Mouse (Mus musculus) heart, embryonic 16.5 days (tissue): ENCODE measurements around the gene Serpina16. TPM values are rescaled to one million over a fixed set of nuclear protein-coding genes. Genes with fewer than 3 reads are reported as not detected.
"Not testable (repeated sequence)": the region's sequence is repeated elsewhere in the genome, so short reads cannot be mapped to it uniquely, and the experiment has no call there.

ENCODE experiments used
- ATAC-seq: fragments of 200-750 bp; cut with Nextera tagmentation; replicated peaks from 2 replicates; pipeline ENCODE4 v1.8.0; 2017; ENCODE audit warnings: moderate number of reproducible peaks; ENCODE audit not compliant: insufficient read depth, low FRiP score; ENCODE audit errors: extremely low read depth
- H3K27ac ChIP-seq: fragments of 300-500 bp; sonication (generic); 2 replicates; pipeline ENCODE4 v1.5.1; 2014; ENCODE audit warnings: mild to moderate bottlenecking, low read length, control low read depth, moderate library complexity
- H3K27me3 ChIP-seq: fragments of 300-500 bp; sonication (generic); 2 replicates; pipeline ENCODE4 v1.6.1; 2014; ENCODE audit warnings: low read length, mixed read lengths; ENCODE audit not compliant: control insufficient read depth, insufficient read depth
- H3K36me3 ChIP-seq: fragments of 300-500 bp; sonication (generic); 2 replicates; pipeline ENCODE4 v1.6.1; 2014; ENCODE audit not compliant: control insufficient read depth, insufficient read depth
- H3K4me1 ChIP-seq: fragments of 300-500 bp; sonication (generic); 2 replicates; pipeline ENCODE4 v1.6.1; 2014; ENCODE audit warnings: low read length, mixed read lengths; ENCODE audit not compliant: control insufficient read depth, insufficient read depth
- H3K4me2 ChIP-seq: fragments of 300-500 bp; sonication (generic); 2 replicates; pipeline ENCODE4 v1.6.1; 2014; ENCODE audit warnings: low read depth, mild to moderate bottlenecking, control low read depth, low read length
- H3K4me3 ChIP-seq: fragments of 300-500 bp; sonication (generic); 2 replicates; pipeline ENCODE4 v1.5.1; 2014; ENCODE audit warnings: mild to moderate bottlenecking, control low read depth, low read length
- H3K9ac ChIP-seq: fragments of 300-500 bp; sonication (generic); 2 replicates; pipeline ENCODE4 v1.6.1; 2014; ENCODE audit warnings: low read length, control low read depth
- H3K9me3 ChIP-seq: fragments of 300-500 bp; sonication (generic); replicated peaks from 2 replicates; pipeline ENCODE4 v1.6.1; 2016; ENCODE audit warnings: low read length; ENCODE audit not compliant: control insufficient read depth
- whole genome bisulfite sequencing: fragments of 180-500 bp; shearing (Covaris S2); extraction: QIAGEN DNeasy Blood & Tissue Kit; methylation state at CpG from one replicate; pipeline ENCODE4 v1.1.7; 2014; 5-methylcytosine and 5-hydroxymethylcytosine counted together
- polyA plus RNA-seq: library from polyadenylated mRNA; unstranded; fragments of >200 nt; fragmentation: Nextera tagmentation; extraction: Ambion mirVana; gene quantifications from 2 replicates; pipeline ENCODE4 v1.2.1, GENCODE M21; 2015

The Serpina16 gene
- polyA plus RNA-seq, 1 experiment from 2014 or later: not detected

DNA sequence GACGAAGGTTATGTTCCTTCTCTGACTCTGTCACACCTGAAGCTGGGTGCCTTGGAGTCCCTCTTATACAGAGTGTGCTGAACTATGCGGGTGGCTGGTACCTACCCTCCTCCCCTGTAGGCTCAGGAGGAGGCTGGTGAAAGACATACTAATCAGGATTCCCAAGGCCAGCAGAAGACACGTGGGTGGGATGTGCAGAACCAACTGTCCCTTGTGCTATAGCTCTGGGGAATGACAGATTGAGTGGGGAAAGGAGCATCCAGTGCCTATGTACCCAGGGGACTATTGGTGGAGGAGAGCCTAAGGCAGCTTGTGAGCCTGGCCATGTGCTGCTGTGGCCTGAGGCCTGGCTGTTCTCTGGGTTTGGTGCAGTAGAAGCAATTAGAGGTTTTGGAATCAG, 10.1 kb upstream of the Serpina16 start:
- no peak for ATAC-seq
- no peaks in the 10 kb centered on the region for H3K36me3 ChIP-seq
- no peaks in the 10 kb centered on the region for H3K27me3 ChIP-seq
- H3K4me3 ChIP-seq: no peak overlapping the region
- no peaks in the 10 kb centered on the region for H3K4me1 ChIP-seq
- no peaks in the 10 kb centered on the region for H3K9me3 ChIP-seq
- H3K4me2 ChIP-seq: no peak overlapping the region
- no peak overlapping the region for H3K9ac ChIP-seq
- WGBS: 72% methylated on average over 3 of the region's 3 CpGs
- no peak overlapping the region for H3K27ac ChIP-seq

DNA sequence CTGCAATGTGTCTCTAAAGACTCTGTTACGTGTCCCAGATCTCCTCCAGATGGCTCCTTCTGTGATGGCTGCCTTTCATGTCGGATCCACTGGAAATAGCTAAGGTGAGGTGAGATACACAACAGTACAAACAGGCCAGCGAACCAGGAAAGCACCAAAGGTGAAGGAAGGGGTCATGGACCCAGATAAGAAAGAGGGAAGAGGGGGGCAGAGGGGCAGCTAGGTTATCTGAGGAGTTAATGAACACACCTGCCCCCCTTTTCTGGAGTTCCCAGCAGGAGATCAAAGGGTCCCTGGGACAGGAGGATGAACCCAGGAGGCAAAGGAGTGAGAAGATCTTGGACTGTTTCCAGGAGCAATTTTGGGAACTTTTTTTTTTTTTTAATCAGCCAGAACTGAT, 9.4 kb upstream of the Serpina16 start:
- Histone ChIP-seq H3K4me3 (no peak overlapping the region), H3K36me3 (no peaks in the 10 kb centered on the region), H3K4me1 (no peaks in the 10 kb centered on the region), H3K27ac (no peak overlapping the region), H3K4me2 (no peak overlapping the region), H3K9me3 (no peaks in the 10 kb centered on the region), H3K9ac (no peak overlapping the region), H3K27me3 (no peaks in the 10 kb centered on the region)
- WGBS: 48% methylated on average over 3 of the region's 3 CpGs
- no peak for ATAC-seq

DNA sequence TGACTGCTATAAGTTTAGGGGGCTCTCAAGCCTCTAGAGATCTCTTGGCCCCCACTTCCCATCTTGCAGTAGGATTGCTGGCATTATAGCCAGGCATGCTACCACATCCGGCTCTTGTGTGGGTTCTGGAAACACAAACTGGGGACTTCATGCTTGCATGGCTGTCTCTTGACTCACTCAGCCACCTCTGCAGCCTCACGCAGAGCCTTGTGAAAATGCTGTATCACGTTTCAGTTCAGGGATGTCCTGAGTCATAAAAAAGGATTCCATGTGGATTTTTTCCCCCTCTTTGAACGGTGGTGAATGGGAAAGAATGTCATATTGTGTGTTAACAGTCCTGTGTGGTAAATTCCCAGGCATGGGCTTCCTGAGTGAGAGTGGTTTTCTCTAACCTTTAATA, 7.8 kb upstream of the Serpina16 start:
- Histone ChIP-seq H3K9ac (no peak overlapping the region), H3K27me3 (no peaks in the 10 kb centered on the region), H3K36me3 (no peaks in the 10 kb centered on the region), H3K27ac (no peak overlapping the region), H3K9me3 (no peaks in the 10 kb centered on the region), H3K4me1 (no peaks in the 10 kb centered on the region), H3K4me2 (no peak overlapping the region), H3K4me3 (no peak overlapping the region)
- no peak for ATAC-seq
- WGBS: 56% methylated on average over 4 of the region's 4 CpGs

DNA sequence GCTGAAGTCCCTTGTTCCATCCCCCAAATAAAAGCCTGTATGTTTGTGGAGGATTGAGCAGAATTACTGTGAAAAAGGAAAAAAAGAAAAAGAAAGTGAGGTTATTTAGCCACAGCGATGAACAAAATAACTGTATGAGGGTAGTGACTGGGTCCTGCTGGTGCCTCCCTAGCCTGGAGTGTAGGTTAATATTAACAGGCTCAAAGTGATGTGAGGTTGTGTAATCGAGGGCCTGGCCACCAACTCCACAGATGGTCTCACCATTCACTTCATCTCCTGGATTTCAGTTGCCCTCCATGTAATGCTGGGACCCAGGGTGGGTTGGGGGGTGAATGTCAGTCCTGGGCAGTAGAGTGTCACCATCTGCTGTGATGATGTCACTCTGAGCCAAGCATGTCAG, 5.8 kb upstream of the Serpina16 start:
- no peaks in the 10 kb centered on the region; the same call in 1 of the 2 replicates for H3K27me3 ChIP-seq
- no peaks in the 10 kb centered on the region for H3K4me1 ChIP-seq
- ATAC-seq: no peak
- H3K9ac ChIP-seq: no peak overlapping the region
- no peak overlapping the region for H3K4me2 ChIP-seq
- H3K27ac ChIP-seq: no peak overlapping the region
- H3K36me3 ChIP-seq: no peaks in the 10 kb centered on the region
- 68% methylated on average over 2 of the region's 2 CpGs for WGBS
- no peaks in the 10 kb centered on the region for H3K9me3 ChIP-seq
- no peak overlapping the region for H3K4me3 ChIP-seq

DNA sequence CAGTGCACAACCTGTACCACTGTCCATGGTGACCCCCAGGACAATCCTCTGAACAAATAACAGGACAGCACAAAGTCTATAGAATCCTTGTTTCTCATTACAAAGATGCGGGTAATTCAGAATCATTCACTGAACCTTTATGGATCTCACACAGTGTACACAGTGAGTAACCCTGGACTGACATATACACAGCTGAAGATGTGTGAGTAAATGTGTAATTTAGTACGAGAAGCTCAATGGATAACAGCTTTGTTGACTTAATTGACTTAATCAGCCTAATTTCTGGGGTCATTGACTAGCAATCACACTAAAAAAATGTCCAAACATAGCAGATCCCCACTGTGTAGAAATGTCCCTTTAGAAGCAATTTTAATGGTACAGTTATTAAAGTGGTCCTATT, 5.2 kb upstream of the Serpina16 start:
- Histone ChIP-seq H3K27ac (no peak overlapping the region), H3K4me3 (no peak overlapping the region), H3K9ac (no peak overlapping the region), H3K9me3 (no peaks in the 10 kb centered on the region), H3K27me3 (no peaks in the 10 kb centered on the region; the same call in 1 of the 2 replicates), H3K36me3 (no peaks in the 10 kb centered on the region), H3K4me2 (no peak overlapping the region), H3K4me1 (peaks cover 4% of the 10 kb centered on the region; the same call in 1 of the 2 replicates)
- no peak for ATAC-seq
- WGBS: 76% methylated on average over 2 of the region's 2 CpGs

DNA sequence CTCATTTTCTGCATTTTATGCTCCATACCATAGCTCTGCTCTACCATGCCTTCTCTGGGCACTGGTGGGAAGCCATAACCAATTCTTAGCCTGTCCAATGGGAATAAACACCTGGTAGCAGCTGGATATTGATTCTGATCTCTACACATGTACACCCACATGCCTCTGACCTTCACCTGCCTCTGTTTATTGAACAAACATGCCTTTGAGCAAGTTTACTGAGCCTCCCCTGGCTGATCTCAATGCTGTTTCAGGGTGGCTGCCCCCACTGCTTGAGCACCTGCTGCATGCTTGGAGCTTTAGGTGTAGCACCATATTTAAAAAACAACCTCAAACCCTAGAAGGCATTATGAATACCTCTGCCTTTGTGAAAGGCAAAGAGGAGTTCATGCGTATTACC, 3.9 kb upstream of the Serpina16 start:
- not testable (repeated sequence) for H3K4me2 ChIP-seq, H3K9me3 ChIP-seq, H3K4me3 ChIP-seq, H3K9ac ChIP-seq, ATAC-seq, H3K27ac ChIP-seq, H3K27me3 ChIP-seq, H3K36me3 ChIP-seq, H3K4me1 ChIP-seq
- 100% methylated on average over 1 of the region's 1 CpGs for whole genome bisulfite sequencing

DNA sequence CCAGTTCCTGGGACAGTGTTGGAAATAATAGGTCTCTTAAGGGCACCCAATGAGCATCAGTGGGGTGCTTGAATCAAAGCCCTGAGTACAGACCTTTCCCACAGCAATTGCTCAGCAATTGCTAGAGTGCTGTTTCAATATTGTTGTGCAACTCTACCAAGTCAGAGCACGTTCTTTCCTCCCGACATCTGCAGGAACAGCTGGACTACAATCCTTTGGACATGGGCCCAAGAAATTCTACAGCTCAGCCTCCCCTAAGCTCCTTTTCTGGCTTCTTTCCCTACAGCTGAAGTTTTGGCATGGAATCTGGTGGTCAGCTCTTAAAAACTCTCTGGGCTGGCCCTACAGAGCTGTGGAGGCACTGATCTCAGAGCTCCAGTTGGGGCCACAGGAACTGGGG, 2.8 kb downstream of the Serpina16 start:
- Histone ChIP-seq H3K4me3 (no peak overlapping the region), H3K4me1 (peaks cover 6% of the 10 kb centered on the region; the same call in 1 of the 2 replicates), H3K36me3 (no peaks in the 10 kb centered on the region), H3K4me2 (no peak overlapping the region), H3K27ac (no peak overlapping the region), H3K9me3 (no peaks in the 10 kb centered on the region), H3K27me3 (no peaks in the 10 kb centered on the region; the same call in 1 of the 2 replicates), H3K9ac (no peak overlapping the region)
- 65% methylated on average over 2 of the region's 2 CpGs for WGBS
- no peak for ATAC-seq

DNA sequence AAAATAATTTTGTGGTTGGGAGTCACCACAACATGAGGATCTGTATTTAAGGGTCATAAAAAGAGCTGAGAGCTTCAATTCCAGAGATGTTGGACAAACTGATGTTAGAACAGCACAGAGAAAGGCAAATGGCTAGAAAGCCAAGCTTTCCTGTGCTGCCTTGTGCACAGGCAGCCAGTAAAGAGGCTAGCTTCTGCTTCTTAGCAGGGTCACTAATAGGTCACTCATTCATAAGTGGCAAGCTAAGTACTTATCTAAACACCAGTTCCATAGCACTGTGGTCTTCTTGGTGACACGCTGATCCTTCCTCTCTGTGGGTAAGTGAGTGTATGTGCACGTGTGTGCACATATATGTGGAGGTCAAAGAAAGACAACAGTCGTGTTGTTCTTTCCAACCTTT, 4.5 kb downstream of the Serpina16 start:
- H3K9me3 ChIP-seq: no peaks in the 10 kb centered on the region
- WGBS: 53% methylated on average over 3 of the region's 3 CpGs
- no peaks in the 10 kb centered on the region for H3K36me3 ChIP-seq
- no peak for ATAC-seq
- no peak overlapping the region for H3K4me3 ChIP-seq
- H3K4me2 ChIP-seq: no peak overlapping the region
- no peaks in the 10 kb centered on the region for H3K27me3 ChIP-seq
- H3K4me1 ChIP-seq: peaks cover 5% of the 10 kb centered on the region; the same call in 1 of the 2 replicates
- no peak overlapping the region for H3K27ac ChIP-seq
- no peak overlapping the region for H3K9ac ChIP-seq

DNA sequence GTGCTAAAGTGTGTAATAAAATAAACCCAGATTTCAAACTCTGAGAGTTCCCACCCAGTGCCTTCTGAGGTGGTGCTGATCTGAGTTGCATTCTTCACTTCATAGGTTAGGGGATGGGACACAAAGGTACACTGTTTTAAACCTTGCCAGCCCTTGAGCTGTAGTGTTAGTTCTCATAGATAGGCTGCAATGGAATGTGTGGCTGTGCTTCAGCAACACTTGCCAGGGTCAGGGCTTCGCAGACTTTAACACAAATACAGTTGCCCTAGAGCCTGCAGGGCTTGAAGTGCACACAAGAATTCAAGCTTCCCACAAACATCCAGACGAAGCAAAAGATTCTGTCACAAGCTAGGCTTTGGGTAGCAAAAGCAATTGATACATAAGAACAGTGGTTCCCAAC, 5.0 kb downstream of the Serpina16 start:
- ATAC-seq: no peak
- WGBS: 35% methylated on average over 2 of the region's 2 CpGs
- H3K27ac ChIP-seq: no peak overlapping the region
- no peak overlapping the region for H3K4me2 ChIP-seq
- H3K4me1 ChIP-seq: no peaks in the 10 kb centered on the region; the same call in 1 of the 2 replicates
- no peaks in the 10 kb centered on the region for H3K36me3 ChIP-seq
- no peaks in the 10 kb centered on the region for H3K27me3 ChIP-seq
- no peak overlapping the region for H3K4me3 ChIP-seq
- H3K9ac ChIP-seq: no peak overlapping the region
- H3K9me3 ChIP-seq: no peaks in the 10 kb centered on the region

DNA sequence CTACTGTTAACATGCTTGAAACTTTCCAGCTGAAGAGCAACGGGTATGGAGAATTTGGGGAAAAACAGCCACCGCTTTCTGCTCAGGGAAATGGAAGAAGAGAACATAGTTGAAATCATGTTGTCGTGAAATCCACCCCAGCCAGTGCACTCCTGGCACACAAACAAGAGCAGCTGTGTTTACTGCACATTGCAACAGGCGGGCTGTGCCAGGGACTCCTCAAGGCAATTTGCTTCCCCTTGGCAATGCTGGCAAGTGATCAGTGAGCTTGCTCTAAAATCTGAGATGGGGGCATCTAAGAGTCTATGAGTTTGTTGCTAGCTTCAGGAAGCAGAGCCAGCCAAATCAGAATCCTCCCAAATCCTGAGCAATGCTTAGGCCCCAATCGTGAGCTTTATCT, 5.6 kb downstream of the Serpina16 start:
- 71% methylated on average over 5 of the region's 5 CpGs for WGBS
- no peaks in the 10 kb centered on the region for H3K27me3 ChIP-seq
- no peak overlapping the region for H3K27ac ChIP-seq
- H3K9me3 ChIP-seq: no peaks in the 10 kb centered on the region
- H3K36me3 ChIP-seq: no peaks in the 10 kb centered on the region
- no peak overlapping the region for H3K4me2 ChIP-seq
- H3K9ac ChIP-seq: no peak overlapping the region
- ATAC-seq: no peak
- no peak overlapping the region for H3K4me3 ChIP-seq
- H3K4me1 ChIP-seq: no peaks in the 10 kb centered on the region
